Mouse (Mus musculus) embryonic facial prominence, embryonic 14.5 days (tissue): ENCODE results near the gene Clk2. TPM values are rescaled to one million over a fixed set of nuclear protein-coding genes. Genes with fewer than 3 reads are reported as not detected.

ENCODE experiments used
- ATAC-seq: fragments of 200-750 bp; cut with Nextera tagmentation; 2 replicates; pipeline ENCODE4 v1.8.0; 2017; ENCODE audit warnings: low read depth, moderate number of reproducible peaks, moderate TSS enrichment
- DNase-seq: peaks from one replicate; pipeline ENCODE4 v3.0.0-alpha.2; 2015; ENCODE audit warnings: low spot score
- H3K27ac ChIP-seq: fragments of 300-500 bp; sonication (generic); replicated peaks from 2 replicates; pipeline ENCODE4 v1.5.1; 2014; ENCODE audit warnings: low read depth, mild to moderate bottlenecking, low read length, moderate library complexity
- H3K27me3 ChIP-seq: fragments of 300-500 bp; sonication (generic); replicated peaks from 2 replicates; pipeline ENCODE4 v1.6.1; 2014; ENCODE audit warnings: low read length; ENCODE audit not compliant: control insufficient read depth, insufficient read depth
- H3K36me3 ChIP-seq: fragments of 300-500 bp; sonication (generic); 2 replicates; pipeline ENCODE4 v1.6.1; 2014; ENCODE audit warnings: low read length, mixed read lengths; ENCODE audit not compliant: control insufficient read depth, insufficient read depth
- H3K4me1 ChIP-seq: fragments of 300-500 bp; sonication (generic); 2 replicates; pipeline ENCODE4 v1.6.1; 2014; ENCODE audit warnings: antibody characterized with exemption, low read length; ENCODE audit not compliant: control insufficient read depth, insufficient read depth
- H3K4me2 ChIP-seq: fragments of 300-500 bp; sonication (generic); 2 replicates; pipeline ENCODE4 v1.6.1; 2014; ENCODE audit warnings: low read depth, mild to moderate bottlenecking, low read length, moderate library complexity, mixed read lengths
- H3K4me3 ChIP-seq: fragments of 300-500 bp; sonication (generic); 2 replicates; pipeline ENCODE4 v1.5.1; 2014; ENCODE audit warnings: low read depth, mild to moderate bottlenecking, low read length
- H3K9ac ChIP-seq: fragments of 300-500 bp; sonication (generic); 2 replicates; pipeline ENCODE4 v1.6.1; 2014; ENCODE audit warnings: low read depth, mild to moderate bottlenecking, low read length, moderate library complexity, mixed read lengths
- H3K9me3 ChIP-seq: fragments of 300-500 bp; sonication (generic); 2 replicates; pipeline ENCODE4 v1.6.1; 2016; ENCODE audit warnings: low read length; ENCODE audit not compliant: control insufficient read depth
- WGBS: fragments of 180-500 bp; shearing (Covaris S2); extraction: QIAGEN DNeasy Blood & Tissue Kit; methylation state at CpG from one replicate; pipeline ENCODE4 v1.1.7; 2014; 5-methylcytosine and 5-hydroxymethylcytosine counted together
- polyA plus RNA-seq: library from polyadenylated mRNA; unstranded; fragments of >200 nt; fragmentation: Nextera tagmentation; extraction: Ambion mirVana; gene quantifications from 2 replicates; pipeline ENCODE4 v1.2.1, GENCODE M21; 2014

Clk2 gene
- polyA plus RNA-seq, 1 experiment from 2014 or later: 23.9 TPM

DNA sequence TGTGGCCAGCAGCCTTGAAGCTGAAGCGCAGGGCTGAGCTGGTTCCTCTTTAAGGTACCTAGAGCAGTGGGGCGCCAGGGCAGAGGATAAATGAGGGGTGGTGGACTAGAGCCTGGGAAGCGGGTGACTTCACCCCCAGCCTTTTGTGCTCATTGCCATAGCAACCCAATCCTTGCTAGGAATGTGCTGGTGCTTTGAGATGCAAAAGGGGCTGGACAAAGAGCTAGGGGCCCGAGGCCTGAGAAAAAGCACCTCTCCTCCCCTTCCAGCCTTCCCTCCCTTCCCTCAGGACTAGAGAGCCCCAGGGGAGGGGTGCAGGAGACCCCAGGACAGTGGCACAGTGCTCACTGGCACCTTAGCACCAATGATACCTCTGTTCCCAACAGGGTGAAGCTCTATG is 61.3 kb downstream of the Clk2 start:
- peaks cover 18% of the 10 kb centered on the region for H3K4me1 ChIP-seq

DNA sequence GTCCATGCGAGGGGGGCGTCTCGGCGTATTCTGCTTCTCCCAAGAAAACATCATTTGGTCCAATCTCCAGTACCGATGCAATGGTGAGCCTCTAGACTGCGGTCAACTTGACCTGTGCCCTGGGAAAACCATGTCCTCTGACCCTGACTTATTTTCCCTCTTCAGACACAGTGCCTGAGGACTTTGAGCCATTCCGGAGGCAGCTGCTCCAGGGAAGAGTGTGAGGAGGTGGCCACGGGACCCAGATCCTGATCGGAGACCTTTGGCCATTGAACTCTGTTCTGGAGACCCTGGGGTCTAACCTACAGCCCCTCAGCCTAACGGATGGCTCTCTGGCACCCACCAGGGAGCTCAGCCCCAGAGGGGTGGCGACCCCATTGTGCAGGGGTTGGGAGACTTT is 61.8 kb downstream of the Clk2 start:
- Histone ChIP-seq H3K4me2 (peak overlapping the region; percentile 67), H3K27ac (peak overlapping the region; percentile 71; the same call in 1 of the 2 replicates)
- no peak for ATAC-seq

More for the DNA sequence above, 61.3 kb downstream of the Clk2 start:
- no peak overlapping the region for H3K27ac ChIP-seq
- peak; percentile 67 for DNase-seq
- no peaks in the 10 kb centered on the region for H3K27me3 ChIP-seq
- peak overlapping the region; percentile 52; the same call in 1 of the 2 replicates for H3K9ac ChIP-seq
- peak overlapping the region; percentile 38; the same call in 1 of the 2 replicates for H3K4me3 ChIP-seq
- WGBS: 42% methylated on average over 4 of the region's 4 CpGs
- peaks cover 19% of the 10 kb centered on the region for H3K36me3 ChIP-seq
- H3K9me3 ChIP-seq: no peaks in the 10 kb centered on the region
- 0 out of 2 replicates have a peak, but pooled peaks have one; percentile 2 for ATAC-seq
- H3K4me2 ChIP-seq: peak overlapping the region; percentile 67

More for the DNA sequence above, 61.8 kb downstream of the Clk2 start:
- peak overlapping the region; percentile 52 for H3K9ac ChIP-seq
- peak overlapping the region; percentile 38 for H3K4me3 ChIP-seq
- 25% methylated on average over 11 of the region's 11 CpGs for WGBS
- peaks cover 14% of the 10 kb centered on the region for H3K36me3 ChIP-seq
- DNase-seq: no peak
- H3K9me3 ChIP-seq: no peaks in the 10 kb centered on the region
- no peaks in the 10 kb centered on the region for H3K27me3 ChIP-seq
- peaks cover 18% of the 10 kb centered on the region for H3K4me1 ChIP-seq

Other genes with a start within 250 kb of the Clk2 start
- gene Ash1l, start 214.2 kb upstream of the Clk2 start, polyA plus RNA-seq: 19.8 and 21.4 TPM in 2 replicates
- 125 and 138 TPM in 2 replicates for gene Dap3, start 213.6 kb upstream of the Clk2 start, polyA plus RNA-seq
- gene Rusc1, start 71.5 kb upstream of the Clk2 start, polyA plus RNA-seq: 23.5 and 26.5 TPM in 2 replicates
- not detected in 2 replicates for gene Gm43738, start 63.7 kb upstream of the Clk2 start, polyA plus RNA-seq
- gene Fdps, start 62.8 kb upstream of the Clk2 start, polyA plus RNA-seq: 183 and 205 TPM in 2 replicates
- 0.30 TPM in 1 of 2 replicates, not detected in the other for gene Pklr, start 28.7 kb upstream of the Clk2 start, polyA plus RNA-seq
- gene Hcn3, start 4.6 kb upstream of the Clk2 start, polyA plus RNA-seq: 1.4 and 2.8 TPM in 2 replicates
- gene Scamp3, start 12.7 kb downstream of the Clk2 start, polyA plus RNA-seq: 93.4 and 96.9 TPM in 2 replicates
- 27.9 and 33.9 TPM in 2 replicates for gene Fam189b, start 18.3 kb downstream of the Clk2 start, polyA plus RNA-seq
- 47.8 and 54.5 TPM in 2 replicates for gene Gba, start 38.1 kb downstream of the Clk2 start, polyA plus RNA-seq
- 51.5 and 52.0 TPM in 2 replicates for gene Thbs3, start 50.4 kb downstream of the Clk2 start, polyA plus RNA-seq
- 151 and 163 TPM in 2 replicates for gene Mtx1, start 62.3 kb downstream of the Clk2 start, polyA plus RNA-seq
- 2.0 and 4.1 TPM in 2 replicates for gene Muc1, start 64.3 kb downstream of the Clk2 start, polyA plus RNA-seq
- 324 and 349 TPM in 2 replicates for gene Krtcap2, start 81.2 kb downstream of the Clk2 start, polyA plus RNA-seq
- gene Trim46, start 81.5 kb downstream of the Clk2 start, polyA plus RNA-seq: 3.7 and 4.7 TPM in 2 replicates
- gene Dpm3, start 94.6 kb downstream of the Clk2 start, polyA plus RNA-seq: 151 and 177 TPM in 2 replicates
- 70.5 and 80.2 TPM in 2 replicates for gene Slc50a1, start 105.8 kb downstream of the Clk2 start, polyA plus RNA-seq
- 33.8 and 35.8 TPM in 2 replicates for gene Efna1, start 116.3 kb downstream of the Clk2 start, polyA plus RNA-seq
- gene Efna3, start 158.2 kb downstream of the Clk2 start, polyA plus RNA-seq: 18.7 and 21.2 TPM in 2 replicates
- gene Efna4, start 173.2 kb downstream of the Clk2 start, polyA plus RNA-seq: 17.5 and 20.7 TPM in 2 replicates
- gene Adam15, start 185.2 kb downstream of the Clk2 start, polyA plus RNA-seq: 44.4 and 51.7 TPM in 2 replicates
- gene Dcst2, start 197.2 kb downstream of the Clk2 start, polyA plus RNA-seq: not detected in 2 replicates
- 0.26 and 0.33 TPM in 2 replicates for gene Dcst1, start 200.5 kb downstream of the Clk2 start, polyA plus RNA-seq
- gene Zbtb7b, start 230.0 kb downstream of the Clk2 start, polyA plus RNA-seq: 2.3 and 3.6 TPM in 2 replicates
- gene Lenep, start 238.0 kb downstream of the Clk2 start, polyA plus RNA-seq: not detected in 2 replicates
- gene Flad1, start 247.1 kb downstream of the Clk2 start, polyA plus RNA-seq: 24.2 and 24.8 TPM in 2 replicates